Mouse (Mus musculus) cerebellum, adult 2 months (tissue): ENCODE results near the gene Adpgk. TPM values are rescaled to one million over a fixed set of nuclear protein-coding genes. Genes with fewer than 3 reads are reported as not detected.

Experiments used
- DNase-seq, 2 experiments: peaks; one replicate each; pipeline ENCODE4 v3.0.0; 2021
- H3K27ac ChIP-seq: fragments of 200-500 bp; 2 replicates; pipeline ENCODE4 v1.5.1; 2012; ENCODE audit warnings: low read length, control low read depth, inconsistent platforms; ENCODE audit not compliant: insufficient read depth
- H3K27me3 ChIP-seq: fragments of 200-500 bp; 2 replicates; pipeline ENCODE4 v1.6.1; 2012; ENCODE audit warnings: inconsistent platforms, mild to moderate bottlenecking, low read length, moderate library complexity; ENCODE audit not compliant: control insufficient read depth, insufficient read depth
- H3K4me1 ChIP-seq: fragments of 200-500 bp; 2 replicates; pipeline ENCODE4 v1.6.1; 2011; ENCODE audit warnings: low read length; ENCODE audit not compliant: control insufficient read depth, insufficient read depth
- H3K4me3 ChIP-seq: fragments of 200-500 bp; replicated peaks from 2 replicates; pipeline ENCODE3; 2011; ENCODE audit warnings: mild to moderate bottlenecking, low read depth, low read length, control low read depth; ENCODE audit not compliant: insufficient read depth
- CTCF ChIP-seq: fragments of 200-500 bp; IDR thresholded peaks from 2 replicates; pipeline ENCODE4 v1.5.1; 2011; ENCODE audit warnings: low read depth, mild to moderate bottlenecking, control low read depth, low read length, moderate library complexity, borderline replicate concordance; ENCODE audit not compliant: insufficient read depth
- POLR2A ChIP-seq: fragments of 200-500 bp; IDR thresholded peaks from 2 replicates; pipeline ENCODE4 v1.6.1; 2011; ENCODE audit warnings: low read length, control low read depth, borderline replicate concordance; ENCODE audit not compliant: insufficient read depth
- WGBS: fragments of 180-500 bp; shearing (Covaris S2); methylation state at CpG from one replicate; pipeline ENCODE4 v1.1.7; 2018; 5-methylcytosine and 5-hydroxymethylcytosine counted together
- polyA plus RNA-seq: library from polyadenylated mRNA; depleted of rRNA; stranded (reverse); fragments of >200 nt; gene quantifications from 2 replicates; pipeline ENCODE4 v1.2.3, GENCODE M21; 2012

The Adpgk gene
- polyA plus RNA-seq, 1 experiment, result 20.0 TPM

DNA sequence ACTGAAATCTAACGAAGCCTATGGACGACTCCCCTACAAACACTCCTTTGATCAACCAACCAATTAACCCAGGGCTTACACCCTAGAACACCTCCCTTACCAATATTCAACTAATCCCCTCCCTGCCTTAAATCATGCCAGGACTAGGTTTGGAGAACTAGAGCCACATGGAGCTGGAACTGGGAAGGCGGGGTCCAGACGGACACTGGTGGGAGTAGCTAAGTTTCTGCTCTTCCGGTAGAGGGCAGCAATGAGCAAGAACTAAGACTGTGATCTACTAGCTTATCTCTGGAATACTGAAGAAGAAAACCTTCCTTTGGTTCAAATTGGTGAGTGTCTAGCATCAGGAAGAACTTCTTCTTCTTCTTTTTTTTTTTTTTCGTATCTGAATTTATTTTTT lies 25.0 kb upstream of the Adpgk start:
- Histone ChIP-seq H3K4me1 (peaks cover 3% of the 10 kb centered on the region; the same call in 1 of the 2 replicates), H3K27me3 (no peaks in the 10 kb centered on the region; the same call in 1 of the 2 replicates), H3K4me3 (no peak overlapping the region), H3K27ac (no peak overlapping the region)
- WGBS, result 63% methylated on average over 6 of the region's 6 CpGs
- TF ChIP-seq CTCF, result peak; percentile 21; the same call in 1 of the 2 replicates
- no peak for TF ChIP-seq POLR2A
- DNase-seq, result no peak

GRCm38 (mm10) chr9:59269728-59270127 lies 21.6 kb upstream of the Adpgk start:
- no peaks in the 10 kb centered on the region; the same call in 1 of the 2 replicates for H3K27me3 ChIP-seq
- 11% methylated on average over 5 of the region's 5 CpGs for WGBS
- H3K4me3 ChIP-seq, result no peak overlapping the region
- DNase-seq, result peak; percentile 46 to 57
- peaks cover 3% of the 10 kb centered on the region; the same call in 1 of the 2 replicates for H3K4me1 ChIP-seq
- TF ChIP-seq POLR2A (no peak), CTCF (peak; percentile 47; the same call in 1 of the 2 replicates)
- no peak overlapping the region for H3K27ac ChIP-seq

DNA sequence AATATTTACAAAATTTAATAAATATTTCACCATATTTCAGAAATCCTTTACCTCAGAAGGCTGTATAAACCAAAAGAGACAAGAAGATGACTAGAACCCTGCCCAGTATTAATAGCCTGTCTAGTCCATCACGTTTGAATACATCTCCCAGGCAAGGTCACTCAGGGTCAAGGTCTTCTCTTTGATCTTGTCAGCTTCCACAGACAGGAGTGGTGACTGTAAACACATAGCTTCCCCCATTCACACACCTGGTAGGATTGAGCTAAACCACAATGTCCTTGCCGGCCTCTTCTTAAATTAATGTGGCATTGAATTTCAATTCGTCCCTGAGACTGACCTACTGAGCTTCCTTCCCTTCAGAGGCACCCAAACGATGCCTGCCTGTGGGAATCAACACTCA lies 20.3 kb upstream of the Adpgk start:
- TF ChIP-seq POLR2A (no peak), CTCF (no peak)
- no peak overlapping the region for H3K27ac ChIP-seq
- no peak for DNase-seq
- no peaks in the 10 kb centered on the region; the same call in 1 of the 2 replicates for H3K27me3 ChIP-seq
- no peak overlapping the region for H3K4me3 ChIP-seq
- H3K4me1 ChIP-seq, result peaks cover 3% of the 10 kb centered on the region; the same call in 1 of the 2 replicates
- 69% methylated on average over 4 of the region's 4 CpGs for WGBS

DNA sequence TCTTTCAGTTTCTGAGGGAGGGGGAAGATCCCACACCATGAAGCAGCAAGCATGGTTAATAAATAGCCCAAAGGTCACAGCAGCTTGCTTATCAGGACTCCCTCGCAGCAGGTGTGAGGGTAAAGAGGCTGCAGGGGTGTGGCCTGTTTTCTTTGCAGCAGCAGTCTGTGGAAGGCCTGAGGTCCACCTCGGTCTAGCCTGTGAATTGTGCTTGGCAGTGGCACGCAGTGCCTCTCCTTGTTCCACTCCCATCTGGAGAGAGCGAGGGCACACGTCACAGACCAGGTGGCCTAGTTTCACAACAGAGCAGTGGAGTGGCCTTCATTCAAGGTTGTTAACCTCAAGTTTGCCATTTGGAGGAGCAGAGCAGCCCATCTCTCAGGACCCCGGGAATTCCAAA lies 19.6 kb upstream of the Adpgk start:
- no peak overlapping the region for H3K4me3 ChIP-seq
- DNase-seq, result peak; percentile 25 to 43
- no peaks in the 10 kb centered on the region for H3K27me3 ChIP-seq
- WGBS, result 40% methylated on average over 6 of the region's 6 CpGs
- no peak overlapping the region for H3K27ac ChIP-seq
- H3K4me1 ChIP-seq, result peaks cover 3% of the 10 kb centered on the region; the same call in 1 of the 2 replicates
- no peak for TF ChIP-seq CTCF
- TF ChIP-seq POLR2A, result no peak

DNA sequence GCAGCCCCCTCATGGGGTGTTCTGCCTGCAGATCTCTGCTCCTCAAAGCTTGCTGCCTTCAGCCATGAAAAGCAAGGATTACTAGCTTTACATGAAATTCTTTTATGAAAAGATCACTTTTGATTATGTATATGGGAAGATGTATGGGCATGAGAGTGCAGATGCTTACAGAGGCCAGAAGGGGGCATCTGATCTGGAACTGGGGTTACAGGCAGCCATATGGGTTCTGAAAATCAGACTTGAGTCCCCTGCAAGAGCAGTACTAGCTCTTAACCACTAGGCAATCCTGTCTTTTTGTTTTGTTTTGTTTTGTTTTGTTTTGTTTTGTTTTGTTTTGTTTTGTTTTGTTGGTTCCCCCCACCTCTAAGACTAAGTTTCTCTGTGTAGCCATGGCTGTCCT lies 18.2 kb upstream of the Adpgk start:
- Histone ChIP-seq H3K4me3 (no peak overlapping the region), H3K27ac (no peak overlapping the region), H3K4me1 (peaks cover 3% of the 10 kb centered on the region; the same call in 1 of the 2 replicates), H3K27me3 (no peaks in the 10 kb centered on the region)
- TF ChIP-seq POLR2A (no peak), CTCF (no peak)
- DNase-seq, result no peak

- no peak for DNase-seq
- Histone ChIP-seq H3K4me3 (no peak overlapping the region), H3K4me1 (no peaks in the 10 kb centered on the region), H3K27me3 (no peaks in the 10 kb centered on the region), H3K27ac (no peak overlapping the region)
- WGBS, result 83% methylated on average over 19 of the region's 19 CpGs
- TF ChIP-seq POLR2A, result no peak
- no peak for TF ChIP-seq CTCF
Observed at GRCm38 (mm10) chr9:59274846-59275455, 16.4 kb upstream of the Adpgk start.

DNA sequence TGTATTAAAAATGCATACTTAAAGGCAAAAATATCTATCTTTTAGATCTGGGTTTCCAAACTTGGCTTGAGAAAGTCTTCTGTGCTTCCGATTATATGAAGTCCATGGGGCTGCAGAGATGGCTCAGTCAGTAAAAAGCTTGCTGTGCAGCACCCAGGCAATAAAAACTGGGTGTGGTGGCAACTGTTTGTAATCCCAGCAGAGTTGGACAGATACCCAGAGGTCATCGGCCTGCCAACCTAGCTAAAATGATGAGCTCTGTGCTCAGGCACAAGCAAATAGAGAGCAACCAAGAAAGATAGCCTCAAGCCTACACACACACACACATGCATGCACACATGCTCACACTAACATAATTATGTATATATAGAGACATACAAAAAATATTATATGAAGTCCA lies 13.2 kb upstream of the Adpgk start:
- DNase-seq, result no peak
- Histone ChIP-seq H3K4me1 (no peaks in the 10 kb centered on the region), H3K27me3 (no peaks in the 10 kb centered on the region), H3K4me3 (no peak overlapping the region), H3K27ac (no peak overlapping the region)
- 86% methylated on average over 2 of the region's 2 CpGs for WGBS
- TF ChIP-seq CTCF (no peak), POLR2A (no peak)

- Histone ChIP-seq H3K27me3 (no peaks in the 10 kb centered on the region), H3K4me3 (no peak overlapping the region), H3K27ac (no peak overlapping the region), H3K4me1 (no peaks in the 10 kb centered on the region)
- 83% methylated on average over 5 of the region's 5 CpGs for WGBS
- no peak for DNase-seq
- TF ChIP-seq CTCF (no peak), POLR2A (no peak)
Observed at GRCm38 (mm10) chr9:59278694-59279093, 12.7 kb upstream of the Adpgk start.

DNA sequence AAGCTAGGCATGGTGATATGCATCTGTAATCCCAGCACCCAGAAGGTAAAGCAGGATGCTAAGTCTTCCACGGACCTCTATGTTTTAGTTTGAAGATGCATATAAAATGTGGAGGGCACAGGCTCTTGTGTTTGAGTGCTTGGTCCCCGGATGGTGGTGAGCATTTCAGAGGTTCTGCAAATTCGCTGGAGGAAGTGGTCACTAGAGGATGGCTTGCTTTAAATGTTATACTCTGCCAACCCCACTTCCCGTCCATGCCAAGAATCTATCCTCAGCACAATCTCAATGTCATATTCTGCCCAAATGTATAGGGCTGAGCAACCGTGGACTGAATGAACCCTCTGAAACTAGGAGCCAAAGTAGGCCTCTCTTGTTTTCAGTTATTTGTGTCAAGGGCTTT lies 10.5 kb upstream of the Adpgk start:
- DNase-seq, result no peak
- TF ChIP-seq CTCF (no peak), POLR2A (no peak)
- 94% methylated on average over 5 of the region's 5 CpGs for WGBS
- Histone ChIP-seq H3K27me3 (no peaks in the 10 kb centered on the region), H3K4me3 (no peak overlapping the region), H3K4me1 (no peaks in the 10 kb centered on the region), H3K27ac (no peak overlapping the region)
